Mouse (Mus musculus) CD4-positive, CD25-positive, alpha-beta regulatory T cell, adult 9 weeks (primary cell): ENCODE data around the gene Kif26b. TPM values are rescaled to one million over a fixed set of nuclear protein-coding genes. Genes with fewer than 3 reads are reported as not detected.

Experiments used
- polyA plus RNA-seq: library from polyadenylated mRNA; unstranded; fragments of 100-300 nt; shearing (Covaris generic); gene quantifications from one replicate; pipeline ENCODE4 v1.2.1, GENCODE M21; 2017

Gene Kif26b
- not detected for polyA plus RNA-seq

DNA sequence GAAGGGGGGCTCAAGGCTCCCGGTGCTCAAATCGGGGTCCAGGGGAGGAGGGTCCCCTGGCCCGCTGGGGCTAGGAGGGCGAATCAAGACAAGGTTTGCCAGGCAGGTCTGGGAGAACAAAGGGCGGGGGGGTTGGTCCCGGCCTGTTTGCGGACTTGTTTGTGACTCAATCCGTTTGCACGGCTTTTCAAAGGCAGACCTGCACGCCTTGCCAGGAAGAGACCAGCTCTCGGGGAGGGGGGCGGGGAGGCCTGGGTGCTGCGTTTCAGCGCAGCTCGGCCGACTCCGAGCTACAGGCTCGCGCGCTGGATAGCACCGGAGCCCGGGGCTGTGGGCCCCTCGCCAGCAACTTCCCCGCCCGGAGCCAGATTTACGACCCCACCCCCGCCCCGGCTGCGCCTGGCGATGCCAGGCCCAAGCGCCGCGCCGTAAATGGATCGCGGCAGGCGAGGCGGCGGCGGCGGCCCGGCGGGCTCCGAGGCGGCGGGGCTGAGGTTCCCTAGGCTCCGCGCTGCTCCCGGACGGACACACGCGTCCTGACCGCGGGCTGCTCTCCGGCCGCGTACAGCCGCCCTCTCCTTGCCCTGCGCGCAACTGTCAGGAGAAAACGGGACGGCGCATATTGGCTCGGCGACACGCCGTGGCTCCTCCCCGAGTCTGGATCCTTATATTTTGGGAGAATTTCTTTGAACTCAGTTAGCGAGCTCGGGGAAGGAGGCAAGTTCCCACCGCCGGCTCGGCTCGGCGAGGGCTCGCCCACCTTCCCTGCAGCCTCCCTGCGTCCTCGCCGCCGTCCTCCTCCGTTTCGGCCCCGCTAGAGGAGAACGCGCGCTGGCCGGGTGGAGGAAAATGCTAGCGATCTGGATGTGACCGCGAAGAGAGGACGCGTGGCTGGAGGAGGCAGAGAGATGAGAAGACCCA lies at the start of gene Kif26b:
Gene Kif26b, plus strand, starts transcription at position 695 of the 921 bp plus-strand sequence.

Other genes with a start within 250 kb of the Kif26b start
- gene Cox20, start 210.0 kb upstream of the Kif26b start, polyA plus RNA-seq: 209 TPM
- 121 TPM for gene Hnrnpu, start 191.3 kb upstream of the Kif26b start, polyA plus RNA-seq
- gene Efcab2, start 123.0 kb upstream of the Kif26b start, polyA plus RNA-seq: 6.3 TPM